Mouse (Mus musculus): Measurements from ENCODE around the gene Ilkap.

Ilkap gene

DNA sequence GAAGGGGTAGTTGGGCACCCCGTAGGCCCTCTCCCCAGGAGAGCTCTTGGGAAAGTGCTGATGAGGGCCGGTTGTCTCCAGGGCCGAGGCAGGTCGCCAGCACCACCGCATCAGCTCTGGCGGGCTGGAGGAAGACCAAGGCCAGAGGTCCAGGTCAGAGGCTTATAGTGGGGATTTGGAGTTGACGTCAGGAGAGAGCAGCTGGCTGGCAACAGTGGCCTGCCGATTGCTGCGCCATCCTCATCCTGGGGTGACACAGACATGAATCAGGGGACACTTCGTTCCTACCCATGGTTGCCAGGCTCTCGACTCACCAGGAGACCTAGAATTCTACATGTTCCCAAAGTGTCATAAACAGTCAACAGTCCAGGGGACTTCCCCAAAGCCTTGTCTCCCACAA is 42.5 kb downstream of the Ilkap start:
- DNase-seq, result no peak

DNA sequence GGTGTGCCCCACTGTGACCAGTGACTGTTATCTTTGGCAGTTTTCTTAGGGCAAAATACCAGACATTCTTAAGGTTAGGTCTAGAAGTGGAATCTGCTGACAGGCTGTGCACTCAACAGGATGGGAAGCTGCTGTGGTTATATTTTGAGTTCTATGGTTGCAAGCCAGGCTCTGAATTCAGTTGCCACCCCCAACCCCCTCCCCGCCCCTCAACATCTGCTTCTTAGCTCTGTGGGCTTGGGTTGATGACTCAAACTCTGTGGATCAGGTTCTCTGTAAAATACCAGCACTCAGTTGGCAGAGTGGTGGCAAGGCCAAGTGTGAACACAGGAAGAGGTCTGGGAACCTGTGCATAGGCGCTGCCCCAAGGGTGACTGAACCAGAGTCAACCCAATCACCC is 46.3 kb downstream of the Ilkap start:
- no peak for DNase-seq

DNA sequence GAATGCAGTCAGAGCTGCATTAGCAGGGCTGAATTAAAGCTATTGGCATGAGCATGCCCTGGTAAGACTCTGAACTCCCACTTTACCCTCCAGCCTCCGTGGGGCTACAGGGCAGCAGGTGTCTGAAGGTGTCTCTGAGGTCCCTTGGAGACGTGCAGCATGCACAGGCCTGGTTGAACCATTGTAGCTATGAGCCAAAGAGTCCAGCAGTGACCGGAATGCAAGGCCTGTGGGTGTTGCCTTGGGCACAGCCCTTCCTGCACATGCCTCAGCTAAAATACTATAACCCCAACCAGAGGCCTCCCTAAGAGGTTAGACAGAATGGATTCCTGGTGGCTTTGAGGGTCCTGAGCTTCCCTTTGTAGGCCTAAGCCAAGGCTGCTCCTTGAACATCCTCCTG is 47.4 kb downstream of the Ilkap start:
- no peak for DNase-seq

DNA sequence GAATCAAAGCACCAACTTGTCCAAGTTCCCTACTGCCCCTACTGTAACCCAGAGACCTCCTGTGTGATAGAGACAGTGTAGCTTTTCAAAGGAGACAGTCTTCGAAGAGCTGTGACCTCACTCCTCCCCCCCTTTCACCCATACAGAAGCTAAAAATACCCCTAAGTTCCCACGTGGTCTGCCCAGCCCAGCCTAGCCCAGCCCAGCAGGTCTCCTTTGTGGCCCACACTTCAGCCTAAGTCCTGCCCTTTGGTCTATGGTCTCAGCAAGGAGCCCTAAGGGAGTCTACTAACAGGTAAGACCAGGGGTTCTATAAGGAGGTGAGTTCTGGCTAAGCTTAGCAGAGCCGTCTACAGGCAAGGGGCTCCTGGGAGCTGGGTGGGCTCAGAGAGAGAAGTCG is 47.8 kb downstream of the Ilkap start, which contains the start of gene Klhl30:
TSS of gene Klhl30 (plus strand) at position 176 of the 400 bp plus-strand sequence.
- DNase-seq, result no peak

DNA sequence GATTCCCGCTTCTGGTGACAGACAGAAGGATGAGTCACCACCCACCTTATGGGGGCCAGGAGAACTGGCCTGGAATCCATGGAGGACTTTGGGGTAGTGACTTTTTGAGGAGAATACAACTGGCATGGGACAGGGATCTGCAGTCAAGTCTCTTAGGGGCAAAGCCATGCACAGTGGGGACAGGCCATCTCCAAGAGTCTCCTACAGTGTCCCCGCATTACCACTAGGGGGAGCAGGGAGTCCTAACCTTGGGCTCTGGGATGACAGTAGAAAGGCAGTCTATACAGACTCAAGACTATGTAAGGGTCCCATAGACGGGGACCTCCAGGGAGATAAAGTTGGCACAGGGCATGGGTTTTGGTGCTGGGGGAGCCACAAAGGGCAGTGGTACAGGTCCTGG is 51.7 kb downstream of the Ilkap start:
- DNase-seq, result peak; percentile 76 to 78

DNA sequence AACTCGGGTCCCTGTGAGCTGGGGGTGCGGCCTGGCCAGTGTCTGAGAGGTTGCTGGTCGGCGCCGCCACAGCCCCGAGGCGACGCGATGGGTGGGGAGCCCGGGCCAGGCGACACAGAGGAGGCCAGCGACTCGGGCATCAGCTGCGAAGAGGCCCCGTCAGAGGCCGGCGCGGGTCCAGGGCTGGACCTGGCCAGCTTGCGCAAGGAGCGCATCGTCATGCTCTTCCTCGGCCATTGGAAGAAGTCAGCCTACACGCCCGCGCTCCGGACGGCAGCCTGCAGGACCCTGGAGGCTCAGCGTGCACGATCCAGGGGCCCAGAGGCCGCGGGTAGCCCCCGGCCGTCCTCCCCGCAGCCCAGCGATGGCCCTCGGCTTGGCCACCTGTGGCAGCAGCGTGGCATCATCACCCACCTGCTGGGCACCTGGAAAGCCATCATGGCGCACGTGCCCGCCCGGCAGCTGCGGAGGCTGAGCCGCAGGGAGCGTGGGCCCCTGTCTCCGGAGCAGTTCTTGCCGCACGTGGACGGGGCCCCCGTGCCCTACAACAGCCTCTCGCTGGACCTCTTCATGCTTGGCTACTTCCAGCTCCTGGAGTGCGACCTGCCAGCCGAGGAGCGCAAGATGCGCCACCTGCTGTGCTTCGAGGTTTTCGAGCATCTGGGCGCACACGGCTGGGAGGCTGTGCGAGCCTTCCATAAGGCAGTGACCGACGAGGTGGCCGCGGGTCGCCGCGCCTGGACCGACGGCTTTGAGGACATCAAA is 53.5 kb downstream of the Ilkap start:
- DNase-seq, result no peak

DNA sequence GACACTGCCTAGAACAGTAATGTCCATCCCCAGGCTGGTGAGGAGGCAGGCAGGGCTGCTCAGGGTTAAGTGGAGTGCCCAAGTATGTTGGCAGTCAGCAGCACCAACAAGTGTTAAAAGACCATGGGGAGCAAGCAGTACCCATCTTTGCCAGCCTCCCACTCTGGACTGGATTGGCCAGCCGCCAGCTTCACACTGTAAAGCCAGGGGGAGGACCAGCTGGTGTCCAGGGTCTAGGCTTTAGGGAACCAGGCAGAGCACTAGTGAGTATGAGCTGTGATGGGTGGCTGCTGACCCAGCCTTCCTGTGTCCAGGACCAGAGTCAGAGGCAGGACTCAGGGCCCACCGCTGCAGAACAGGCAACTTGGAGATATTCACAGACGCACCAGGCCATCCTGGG is 54.6 kb downstream of the Ilkap start:
- no peak for DNase-seq

DNA sequence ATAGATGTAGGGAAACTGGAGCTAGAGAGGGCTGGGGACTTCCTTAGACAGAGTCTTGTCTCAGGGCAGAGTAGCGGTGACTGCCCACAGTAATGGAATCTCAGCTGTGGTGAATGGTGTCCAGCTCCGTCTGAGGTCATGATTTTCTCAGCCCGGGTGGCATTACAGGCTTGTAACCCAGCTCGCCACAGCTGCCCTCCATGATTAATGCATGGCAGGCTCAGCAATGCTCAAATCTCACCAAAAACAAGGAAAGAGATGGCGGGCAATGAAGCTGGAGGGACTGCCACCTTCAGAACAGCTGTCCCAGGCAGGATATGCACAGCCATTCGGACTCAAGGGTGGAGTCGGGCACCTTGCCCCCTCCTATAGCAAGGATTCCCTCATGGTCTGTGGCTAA is 61.3 kb downstream of the Ilkap start:
- DNase-seq, result no peak

DNA sequence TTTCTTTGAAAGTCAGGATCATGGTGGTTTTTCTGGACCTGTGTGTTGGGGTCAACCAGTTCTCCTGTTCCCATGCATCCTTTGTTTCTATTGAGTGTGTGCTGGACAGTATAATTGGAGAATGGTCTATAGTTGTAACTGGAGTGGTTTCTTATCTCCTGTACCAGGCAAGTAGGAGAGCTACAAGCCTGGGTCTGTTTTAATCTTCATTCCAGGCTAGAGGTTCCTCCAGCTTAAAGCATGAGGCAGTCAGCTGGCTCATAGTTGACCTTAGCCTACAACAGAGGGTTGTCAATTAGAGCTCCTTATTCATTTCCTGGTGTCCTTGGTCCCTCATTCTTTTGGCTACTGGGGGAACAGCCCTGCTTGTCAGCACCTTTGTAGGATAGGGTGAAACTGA is 65.0 kb downstream of the Ilkap start:
- no peak for DNase-seq

DNA sequence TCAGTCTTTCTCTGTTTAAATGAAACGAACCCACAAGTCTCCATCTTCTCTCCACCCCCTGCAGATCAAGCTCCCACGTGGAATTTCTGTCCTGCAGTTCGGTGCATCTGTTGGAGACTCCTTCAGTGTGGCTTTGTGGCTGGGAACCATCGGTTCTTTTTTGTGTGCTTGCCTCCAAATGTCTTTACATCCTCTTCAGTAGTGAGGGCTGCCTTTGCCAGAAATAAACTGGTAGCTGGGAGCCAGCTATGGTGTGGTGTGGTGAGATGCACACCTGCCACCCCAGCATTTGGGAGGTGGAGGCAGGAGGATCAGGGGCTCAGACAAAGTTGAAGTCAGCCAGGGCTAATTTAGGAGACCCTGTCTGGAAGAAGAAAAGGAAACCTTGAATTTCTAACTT is 66.5 kb downstream of the Ilkap start:
- DNase-seq, result no peak

DNA sequence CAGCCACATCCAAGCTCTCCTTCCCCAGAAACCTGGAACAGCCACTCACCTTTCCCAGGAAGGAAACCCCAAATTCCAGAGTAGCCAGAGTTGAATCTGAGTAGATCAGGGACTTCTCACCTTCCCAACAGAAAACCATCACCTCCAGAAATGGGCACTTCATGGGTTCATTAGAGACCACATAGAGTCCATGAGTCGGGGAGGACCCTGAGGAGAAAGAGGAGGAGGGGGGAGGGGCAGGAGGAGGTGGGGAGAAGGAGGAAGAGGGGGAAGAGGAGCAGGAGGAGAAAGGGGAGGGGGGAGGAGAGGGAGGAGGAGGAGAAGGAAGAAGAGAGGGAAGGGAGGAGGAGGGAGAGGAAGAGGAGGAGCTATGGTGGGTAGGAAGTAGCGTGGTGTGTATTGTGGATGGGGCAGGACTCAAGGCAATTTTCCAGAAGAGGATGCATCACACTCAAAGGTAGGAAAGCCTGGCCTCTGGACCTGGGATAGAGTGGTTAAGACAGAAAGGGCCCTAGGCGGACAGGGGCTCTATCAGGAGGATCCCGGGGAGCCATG is 73.0 kb downstream of the Ilkap start:
- no peak for DNase-seq

DNA sequence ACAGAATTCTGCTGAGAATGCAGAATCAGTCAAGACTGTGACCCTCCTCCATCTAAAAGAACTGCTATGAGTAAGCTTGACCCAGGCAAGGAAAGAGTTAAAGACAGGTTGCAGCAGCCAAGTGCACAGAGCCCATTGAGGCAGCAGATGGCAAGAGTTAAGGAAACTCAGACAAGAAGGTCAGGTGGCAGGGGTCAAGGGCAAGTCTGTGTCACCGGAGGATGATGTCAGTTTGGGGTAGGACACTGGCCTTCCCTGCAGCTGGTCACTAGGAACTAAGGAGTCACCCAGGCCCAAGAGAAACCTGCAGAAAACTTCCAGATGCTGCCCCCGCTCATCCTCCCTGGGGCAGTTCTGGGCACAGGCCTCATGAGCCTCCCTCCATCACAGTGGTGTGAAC is 74.0 kb downstream of the Ilkap start:
- no peak for DNase-seq

Measured in B cell, adult 2 months (primary cell).